Mouse (Mus musculus) left cerebral cortex, adult 8-10 months (tissue): Measurements from ENCODE around the gene Camk2d. TPM values are rescaled to one million over a fixed set of nuclear protein-coding genes. Genes with fewer than 3 reads are reported as not detected.
A peak's percentile ranks its signal among the peaks of the same experiment; 100 is the strongest.

Experiments used
- DNase-seq, 2 experiments: peaks; one replicate each; pipeline ENCODE4 v3.0.0; 2022; ENCODE audit warnings: low spot score in 2 of 2
- total RNA-seq, 4 experiments: library from RNA; stranded (reverse); gene quantifications; 2 replicates each; pipeline ENCODE4 v1.2.4; 2022

Gene Camk2d
- total RNA-seq, 4 experiments from 2014 or later = 126 to 159 (median 137) TPM

DNA sequence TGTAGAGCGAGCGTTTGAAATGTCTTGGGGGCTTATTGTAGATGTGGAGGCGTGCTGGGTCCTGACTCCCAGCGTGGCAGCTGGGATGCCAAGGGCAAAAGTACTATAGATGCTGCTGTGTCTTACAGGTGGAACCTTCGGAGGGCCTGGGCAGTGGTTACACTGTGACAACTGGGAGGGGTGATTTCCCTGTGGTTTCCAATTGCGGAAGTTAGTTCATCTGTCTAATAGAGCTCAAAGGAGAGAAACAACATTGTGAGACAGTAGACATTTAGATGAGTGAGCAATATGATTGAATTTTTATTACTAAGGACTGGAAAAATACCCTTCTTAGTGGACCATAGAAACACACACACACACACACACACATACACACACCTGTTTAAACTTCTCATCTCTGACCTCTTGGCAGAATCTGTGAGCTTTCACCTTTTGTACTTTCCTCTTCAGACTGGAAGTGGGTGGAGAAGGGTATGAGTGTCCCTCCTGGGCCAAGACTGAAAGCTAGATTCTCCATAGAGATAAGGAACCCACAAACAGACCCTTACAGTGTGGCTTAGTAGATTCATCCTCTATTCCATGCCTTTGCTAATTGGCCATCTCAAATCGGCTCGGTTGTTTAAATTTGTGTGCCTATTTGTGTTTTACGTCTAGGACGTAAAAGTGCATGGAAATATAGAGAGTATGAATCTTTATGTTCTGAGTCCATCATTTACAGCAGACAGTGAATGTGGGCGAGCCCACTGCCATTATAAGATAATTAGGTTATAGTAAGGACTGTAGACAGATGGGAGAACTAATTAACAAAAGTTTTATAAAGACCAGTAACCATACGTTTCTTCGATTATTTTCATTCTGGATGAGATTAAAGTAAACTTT lies 94.8 kb downstream of the Camk2d start:
- DNase-seq = no peak

DNA sequence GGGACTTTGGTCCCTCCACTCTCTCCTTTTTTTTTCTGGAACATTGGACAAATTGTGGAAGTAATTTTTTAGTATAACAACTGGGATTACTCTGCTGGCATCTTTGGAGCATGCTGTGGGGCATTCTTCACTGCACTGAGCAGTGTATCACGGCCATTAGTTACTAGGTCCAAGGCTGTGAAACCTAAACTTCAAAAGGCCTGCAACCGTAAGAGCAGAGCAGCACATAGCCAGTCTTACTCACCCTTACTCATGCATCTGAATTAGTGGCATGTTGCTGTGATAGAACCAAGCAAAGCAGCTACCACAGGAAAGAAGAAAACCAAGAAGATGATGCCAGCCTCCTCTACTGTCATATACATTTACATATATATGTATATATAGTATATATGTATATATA lies 95.5 kb downstream of the Camk2d start:
- DNase-seq = no peak

DNA sequence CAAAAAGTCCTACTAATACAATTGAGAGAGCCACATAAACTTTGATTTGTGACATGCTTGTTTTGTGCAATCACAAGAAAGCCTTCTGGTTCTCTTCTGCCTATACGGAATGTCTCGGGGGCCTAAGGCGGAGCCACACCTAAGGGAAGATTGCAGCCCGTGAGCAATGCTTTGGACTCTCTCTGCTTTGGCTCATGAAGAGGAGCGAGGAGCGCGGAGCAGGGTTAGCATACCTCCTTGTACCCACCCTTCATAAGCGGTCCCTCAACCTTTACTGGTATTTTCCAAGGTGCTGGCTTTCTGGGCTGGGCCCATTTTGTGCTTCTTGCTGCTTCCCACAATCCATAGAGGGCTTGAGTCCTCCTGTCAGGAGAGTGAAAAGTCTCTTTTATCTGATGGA lies 96.7 kb downstream of the Camk2d start:
- DNase-seq = no peak

DNA sequence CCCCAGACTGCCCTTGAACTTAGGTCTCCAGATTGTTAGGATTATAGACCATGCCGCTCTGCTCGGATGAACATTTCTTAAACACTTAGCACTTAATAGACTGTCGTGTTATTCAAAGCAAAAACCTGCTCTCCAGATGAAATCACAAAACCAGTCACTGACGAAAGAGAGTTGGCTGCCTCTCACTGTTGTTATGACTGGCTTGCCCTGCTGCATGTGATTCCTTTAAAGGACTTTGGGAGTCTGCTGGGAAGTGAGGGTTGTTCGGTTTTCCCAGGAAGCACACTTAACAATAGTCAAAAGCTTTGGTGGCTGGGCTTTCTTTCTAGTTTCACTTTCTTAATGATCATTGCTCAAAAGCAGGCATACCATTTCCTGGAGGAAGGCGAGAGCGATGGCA lies 97.2 kb downstream of the Camk2d start:
- no peak for DNase-seq

DNA sequence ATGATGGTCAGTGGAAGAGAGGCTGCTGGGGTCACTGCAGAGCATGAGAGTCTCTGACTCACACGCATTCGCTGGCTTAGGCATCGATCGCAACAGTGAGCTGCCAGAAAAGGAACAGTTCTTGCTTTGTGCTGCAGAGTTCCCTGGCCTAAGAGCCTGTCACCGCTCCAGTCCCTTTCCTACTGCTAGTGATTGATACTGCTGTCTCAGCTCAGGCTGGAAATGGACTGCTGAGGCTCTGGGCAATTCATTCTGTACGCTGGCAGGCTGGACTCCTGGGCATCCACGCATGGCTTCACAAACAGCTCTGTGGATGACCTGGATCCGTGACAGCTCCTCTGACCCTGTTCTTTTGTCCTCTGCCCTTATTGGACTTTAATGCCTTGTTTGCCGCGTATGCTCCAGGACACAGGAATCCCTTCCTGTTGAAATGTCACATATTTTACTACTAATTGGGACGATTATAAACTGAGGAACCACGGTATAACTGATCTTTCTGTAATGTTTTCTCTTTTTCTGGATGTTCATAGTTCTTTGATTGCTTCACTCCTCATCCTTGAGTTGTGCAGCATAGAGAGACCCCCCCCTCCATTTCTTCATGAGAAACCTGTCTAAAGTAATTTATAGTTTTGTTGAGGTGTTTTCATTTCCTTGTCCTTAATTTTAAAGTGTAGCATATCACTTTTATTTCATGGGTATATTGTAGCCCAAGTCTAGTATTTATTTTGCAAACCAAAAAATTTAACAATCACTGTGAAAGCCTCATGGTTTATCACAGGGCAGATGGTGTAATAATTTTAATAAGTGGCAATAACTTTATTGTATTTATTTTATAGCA lies 99.6 kb downstream of the Camk2d start:
- DNase-seq = peak; percentile 18 to 80

DNA sequence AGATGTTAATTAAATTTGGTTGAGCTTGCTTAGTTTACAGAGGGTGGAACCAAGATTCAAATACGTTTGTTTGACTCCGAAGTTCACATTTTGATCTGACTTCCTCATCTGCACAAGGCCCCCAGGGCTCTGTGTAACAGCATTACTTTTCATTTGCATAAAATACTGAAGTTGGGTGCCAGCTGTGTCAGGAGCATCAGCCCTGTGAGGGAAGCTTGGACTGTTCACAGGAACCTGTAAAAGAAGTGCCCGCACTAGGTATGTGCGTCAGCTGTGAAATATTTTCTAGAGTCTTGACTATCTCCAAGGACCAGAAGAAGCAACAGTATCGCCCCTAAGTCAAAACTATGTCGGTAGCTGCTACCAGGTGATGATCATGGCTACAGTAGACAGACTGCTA lies 100.5 kb downstream of the Camk2d start:
- no peak for DNase-seq

DNA sequence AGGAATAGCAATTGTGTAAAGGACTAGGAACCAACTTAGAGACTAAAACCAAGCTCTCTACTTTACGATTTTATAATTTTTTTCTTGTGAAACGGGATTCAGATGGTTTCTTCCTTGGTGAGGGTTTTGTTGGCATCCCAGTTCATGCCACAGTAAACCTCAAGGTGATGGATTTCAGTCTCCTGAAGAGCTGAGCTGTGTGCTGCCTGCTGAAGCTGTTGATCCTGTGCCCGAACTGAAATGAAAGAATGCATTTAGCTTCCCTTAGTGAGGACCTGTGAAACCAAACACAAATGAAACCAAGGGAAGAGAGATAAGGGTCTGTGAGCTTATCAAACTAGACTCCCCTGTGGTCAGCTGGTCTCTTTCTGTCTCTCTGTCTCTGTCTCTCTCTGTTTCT lies 103.6 kb downstream of the Camk2d start:
- DNase-seq = no peak

DNA sequence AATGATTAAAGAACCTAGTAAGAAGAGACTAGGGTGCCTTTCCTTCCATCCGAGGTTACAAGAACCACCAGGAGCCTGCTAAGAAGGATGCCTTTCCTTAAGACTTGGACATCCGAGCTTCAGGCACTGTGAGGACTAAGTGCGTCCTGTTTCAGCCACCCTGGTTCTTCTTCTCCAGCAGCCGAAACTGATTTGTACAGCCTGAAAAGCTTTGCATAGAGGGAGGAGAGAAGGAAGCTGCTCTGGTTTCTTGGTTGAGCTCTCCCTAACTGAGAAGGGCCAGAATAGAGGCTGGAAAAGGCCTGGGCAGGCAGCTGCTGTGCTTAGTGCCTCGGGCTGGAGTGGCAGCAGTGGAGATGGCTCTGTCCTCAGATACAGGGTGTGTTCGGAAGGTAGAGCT lies 105.0 kb downstream of the Camk2d start:
- DNase-seq = no peak

DNA sequence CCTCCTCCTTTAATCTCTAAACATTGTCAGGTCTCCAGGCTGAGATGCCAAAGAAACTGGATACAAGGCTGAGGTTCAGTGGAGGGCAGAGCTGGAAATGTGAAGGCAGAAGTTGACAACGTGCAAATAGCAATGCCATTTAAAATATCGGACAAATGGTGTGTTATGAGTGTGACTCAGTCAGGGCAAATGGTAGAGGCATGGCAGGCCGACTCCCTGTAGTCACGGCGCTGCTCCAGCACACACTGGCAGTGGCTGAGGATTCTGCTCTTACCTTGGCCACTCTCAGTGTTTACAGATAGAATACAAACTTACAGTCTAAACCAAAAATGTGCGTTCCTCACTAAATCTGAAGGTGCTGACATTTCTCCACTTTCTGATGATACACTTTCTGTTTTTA lies 105.5 kb downstream of the Camk2d start:
- DNase-seq = no peak

DNA sequence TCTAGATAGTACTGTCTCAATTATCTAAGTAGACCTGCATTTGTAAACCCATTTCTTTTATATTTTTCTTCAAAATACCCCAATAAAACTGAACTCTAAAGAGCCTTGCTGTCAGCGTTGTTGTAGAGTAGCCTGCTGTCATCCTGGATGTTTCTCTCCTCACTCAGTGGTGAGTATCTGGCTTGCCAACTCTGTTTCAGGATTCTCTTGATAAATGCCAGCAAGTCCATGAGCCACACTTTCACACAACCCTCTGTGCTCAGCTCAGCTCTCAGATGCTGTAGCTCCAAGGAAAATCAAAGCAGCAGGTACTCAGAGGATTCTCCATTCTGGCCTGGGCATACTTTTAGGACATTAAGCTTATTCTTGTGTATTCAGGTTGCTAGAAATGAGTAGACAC lies 109.4 kb downstream of the Camk2d start:
- DNase-seq = no peak

DNA sequence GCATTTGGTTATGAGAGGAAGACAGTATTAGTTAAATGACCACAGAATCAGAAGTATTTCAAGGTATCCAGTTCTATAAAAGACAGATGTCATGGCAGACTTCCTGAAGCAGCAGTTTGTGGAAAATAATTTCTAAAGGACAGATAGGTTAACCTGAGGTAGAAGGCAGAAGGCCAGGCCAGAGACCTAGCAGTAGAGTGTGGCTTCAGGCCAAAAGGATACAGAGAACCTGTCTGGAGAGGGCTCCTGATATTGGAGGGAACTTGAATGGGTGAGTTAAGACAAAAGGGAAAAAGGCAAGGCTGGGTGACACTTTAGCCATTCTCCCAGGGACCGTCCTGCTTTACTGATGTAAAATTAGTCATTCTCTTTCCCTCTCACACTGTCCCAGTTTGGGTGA lies 118.2 kb downstream of the Camk2d start:
- DNase-seq = no peak

DNA sequence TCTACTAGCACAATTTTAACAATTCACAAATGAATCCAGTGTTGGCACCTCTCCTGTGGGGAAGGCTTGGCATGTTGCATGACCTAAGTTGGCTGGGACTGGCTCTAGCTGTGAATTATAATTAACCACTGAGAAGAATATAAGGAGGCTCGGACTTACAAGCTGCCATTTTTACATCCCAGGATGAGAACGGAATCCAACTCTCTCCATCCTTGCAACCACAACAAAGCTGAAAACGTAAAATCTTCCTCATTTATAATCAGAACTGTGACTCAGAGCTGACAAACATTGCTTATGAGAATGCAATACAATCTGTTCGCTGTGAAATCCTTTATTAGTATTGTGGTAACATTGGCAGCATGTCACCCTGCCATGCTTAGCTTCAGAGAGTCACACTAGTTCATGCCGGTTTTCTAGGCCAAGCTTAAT lies 126.9 kb downstream of the Camk2d start:
- peak; percentile 10 to 20 for DNase-seq

DNA sequence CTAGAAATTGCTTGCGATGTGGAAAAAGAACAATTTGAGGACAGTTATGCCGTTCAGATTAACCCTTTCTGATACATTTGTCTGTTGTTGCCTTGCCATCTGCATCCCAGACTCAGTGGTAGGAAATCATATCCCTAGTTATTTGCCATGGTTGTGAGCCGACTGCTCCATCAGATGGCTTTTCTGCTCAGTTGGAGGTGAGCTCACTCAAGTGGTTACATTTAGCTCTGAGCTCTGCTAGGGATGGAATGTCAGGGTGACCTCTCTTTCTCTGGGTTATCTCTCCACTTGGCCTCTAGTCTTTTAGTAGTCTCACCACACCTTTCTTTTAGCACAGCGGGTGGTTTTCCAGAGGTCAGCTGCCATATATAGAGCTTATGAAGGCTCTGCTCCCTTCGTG lies 127.4 kb downstream of the Camk2d start:
- no peak for DNase-seq

DNA sequence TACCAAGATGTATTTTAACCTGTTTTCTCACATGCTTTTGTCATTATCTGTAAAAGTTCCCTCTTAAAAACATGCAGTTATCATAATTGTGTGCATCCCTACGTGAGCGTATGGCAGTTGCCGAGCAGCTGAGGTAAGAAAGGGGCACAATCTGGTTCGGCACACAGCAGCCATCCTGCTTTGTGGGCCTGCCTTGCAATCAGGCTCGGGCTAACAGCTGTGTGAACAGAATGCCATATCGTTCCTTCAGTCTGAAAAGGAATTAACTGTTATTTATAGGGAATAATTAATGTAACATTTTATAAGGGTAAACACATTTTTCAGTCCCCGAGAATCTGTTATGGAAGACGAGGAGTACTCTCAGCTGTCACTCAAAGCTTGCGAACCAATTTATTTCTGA lies 129.5 kb downstream of the Camk2d start:
- no peak for DNase-seq

DNA sequence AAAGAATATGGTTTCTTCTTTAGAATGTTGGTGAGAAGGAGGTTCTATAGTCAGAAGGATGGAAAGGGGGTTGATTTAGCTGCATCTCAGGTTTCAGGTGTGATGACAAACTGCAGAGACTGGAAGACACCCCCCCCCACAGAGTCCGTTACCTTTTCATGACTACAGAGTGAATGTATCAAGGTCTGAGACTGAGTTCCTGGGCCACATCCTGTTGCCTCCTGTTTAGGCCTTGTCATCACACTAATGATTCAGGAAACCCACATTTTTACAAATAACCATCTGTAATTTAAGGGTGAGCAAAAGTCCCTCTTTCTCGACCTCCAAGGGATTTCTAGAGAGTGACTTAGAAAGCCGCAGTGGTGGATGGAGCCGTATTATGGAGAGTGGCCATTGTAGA lies 131.3 kb downstream of the Camk2d start:
- no peak for DNase-seq

DNA sequence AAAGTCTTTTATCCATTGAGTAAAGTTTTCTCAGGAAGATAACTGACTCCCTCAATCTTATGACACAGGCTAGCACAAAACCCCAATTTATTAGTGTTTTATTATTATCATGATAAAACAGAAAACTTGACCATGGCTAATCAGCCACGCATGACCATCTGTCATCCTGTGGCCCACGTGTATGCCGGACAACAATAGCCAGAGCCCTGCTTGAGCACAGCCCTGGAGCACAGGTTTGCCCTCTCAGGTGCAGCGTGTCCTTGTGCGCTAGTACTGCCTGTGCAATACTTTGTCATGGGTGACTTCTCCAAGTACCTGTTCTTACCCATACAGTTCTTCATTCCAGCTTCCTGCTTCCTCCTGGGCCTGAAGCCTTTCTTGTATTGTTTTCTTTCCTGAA lies 134.3 kb downstream of the Camk2d start:
- no peak for DNase-seq

DNA sequence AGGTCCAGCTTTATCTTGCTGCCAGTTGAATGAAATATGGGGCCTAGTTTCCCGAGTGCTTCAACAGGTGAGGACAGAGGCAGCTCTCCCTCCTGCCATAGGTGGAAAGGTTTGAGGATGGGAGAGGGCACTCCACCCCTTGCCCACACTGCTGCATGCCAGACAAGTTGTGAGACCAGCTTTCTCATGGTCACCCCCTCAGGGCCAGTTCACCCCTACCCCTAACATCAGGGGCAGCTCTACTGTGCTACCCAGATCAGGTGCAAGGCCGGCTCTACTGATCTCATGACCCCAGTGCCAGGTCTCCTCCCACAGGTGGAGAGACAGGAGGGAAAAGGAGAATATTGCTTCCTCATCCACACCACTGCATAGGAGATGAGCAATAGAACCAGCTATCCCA lies 136.2 kb downstream of the Camk2d start:
- DNase-seq = no peak

DNA sequence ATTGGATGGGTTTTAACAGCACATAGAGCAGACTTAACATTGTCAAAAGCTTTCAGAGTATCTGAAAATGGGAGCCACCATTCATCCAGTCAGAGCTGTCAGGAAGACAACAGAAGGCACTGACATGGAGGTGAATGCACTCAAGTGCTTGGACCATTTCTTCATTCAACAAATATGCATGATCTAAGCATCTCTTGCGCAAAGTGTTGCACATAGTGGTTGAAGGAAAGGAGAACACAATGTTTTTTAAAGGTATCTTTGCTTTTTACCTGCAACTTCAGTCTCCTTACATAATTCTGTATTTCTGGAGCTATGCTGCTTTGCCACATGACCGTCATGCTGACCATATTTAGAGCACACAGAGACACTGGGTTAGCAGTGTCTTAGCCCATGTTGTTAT lies 138.4 kb downstream of the Camk2d start:
- DNase-seq = no peak

DNA sequence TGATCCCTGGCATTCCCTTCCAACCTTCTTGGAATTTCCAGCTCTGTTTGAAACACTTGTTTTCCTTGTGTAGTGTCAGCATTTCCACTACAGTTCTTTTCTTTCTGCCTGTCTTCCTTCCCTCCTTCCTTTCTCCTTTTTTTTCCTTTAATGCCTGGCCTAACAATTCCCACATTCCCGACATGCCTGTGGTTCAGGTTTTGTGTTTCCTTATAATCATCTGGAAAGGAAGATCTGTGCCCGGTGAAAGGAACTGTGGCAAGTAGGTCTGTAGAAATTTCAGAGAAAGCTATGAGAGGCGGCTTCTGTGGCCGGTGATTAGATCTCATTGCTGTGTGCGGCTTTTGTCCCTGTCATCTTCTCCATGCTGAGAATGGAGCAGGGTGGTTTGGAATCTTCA lies 139.1 kb downstream of the Camk2d start:
- no peak for DNase-seq

DNA sequence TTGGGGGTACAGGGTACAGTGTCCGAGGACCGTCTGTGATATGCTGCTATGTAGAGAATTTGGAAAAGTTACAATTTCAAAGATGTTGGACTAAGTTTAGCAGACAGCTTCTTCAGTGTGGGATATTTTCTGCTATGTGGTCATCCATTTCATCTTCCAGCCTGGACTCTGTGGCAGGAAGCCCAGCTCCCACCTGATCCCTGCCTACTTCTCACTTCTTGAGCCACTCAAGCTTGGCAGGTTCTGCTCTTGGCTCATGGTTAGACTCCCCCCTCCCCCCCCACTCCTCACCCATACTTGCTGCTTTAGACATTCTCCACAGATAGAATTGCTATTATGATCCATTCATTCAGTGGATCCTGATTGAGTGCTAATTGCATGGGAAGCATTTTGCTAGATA lies 141.0 kb downstream of the Camk2d start:
- DNase-seq = peak in 1 of 2 experiments; percentile 18

DNA sequence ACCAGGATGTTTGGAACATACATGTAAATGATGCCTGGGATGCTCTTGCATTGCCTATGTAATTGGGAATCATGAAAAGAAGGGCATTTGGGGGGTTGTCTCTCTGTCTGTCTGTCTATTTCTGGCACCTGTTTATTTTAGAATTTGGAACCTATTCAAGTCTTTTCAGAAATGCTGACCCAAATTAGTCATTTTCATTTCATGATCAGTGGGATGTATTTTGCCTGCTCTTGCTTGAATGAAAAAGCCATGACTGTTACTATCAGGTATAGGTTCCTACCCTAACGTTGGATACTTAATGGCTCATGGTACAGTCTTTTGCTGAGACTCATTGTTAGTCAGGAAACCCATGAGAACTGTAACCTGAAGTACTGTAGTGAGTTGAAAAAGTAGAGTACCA lies 144.0 kb downstream of the Camk2d start:
- DNase-seq = no peak

DNA sequence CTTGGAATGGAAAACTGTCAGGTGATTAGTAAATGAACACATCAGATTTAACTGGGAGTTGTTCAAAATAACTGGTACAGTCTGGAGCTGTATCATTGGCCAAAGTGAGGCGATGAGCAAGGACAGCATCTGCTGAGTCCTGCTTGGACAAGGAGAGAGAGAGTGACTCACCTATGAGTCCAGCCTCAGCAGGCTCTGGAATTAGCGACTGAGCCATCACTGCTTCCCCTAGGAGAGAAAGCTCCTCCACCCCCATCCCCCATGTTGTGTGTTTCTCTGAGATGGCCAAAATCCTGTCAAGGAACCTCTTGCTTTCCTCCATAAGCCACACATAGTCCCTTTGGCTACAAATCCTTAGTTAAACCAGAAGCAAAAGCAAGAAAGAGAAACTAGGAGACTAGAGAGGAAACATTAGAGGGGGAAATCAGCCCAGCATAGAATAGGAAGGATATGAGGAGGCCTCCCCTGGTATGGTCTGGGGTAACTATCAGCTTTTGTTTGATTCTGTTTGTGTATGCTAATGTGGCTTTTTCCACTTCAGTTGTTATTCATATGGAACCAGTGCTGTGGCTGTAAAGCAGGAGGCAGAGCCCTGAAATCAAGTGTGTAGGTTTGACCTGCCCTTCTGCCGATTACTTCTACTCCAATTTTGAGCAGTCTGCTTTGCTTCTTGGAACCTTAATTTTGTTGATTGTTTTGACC lies 148.5 kb downstream of the Camk2d start:
- DNase-seq = no peak
